Mouse (Mus musculus) testis, adult 2 months (tissue): ENCODE measurements around the gene Gse1.

Experiments used
- CTCF ChIP-seq: fragments of 200-500 bp; IDR thresholded peaks from 2 replicates; pipeline ENCODE4 v1.5.1; 2012; ENCODE audit warnings: low read depth, mild to moderate bottlenecking, inconsistent platforms, low read length, moderate library complexity; ENCODE audit not compliant: control insufficient read depth, insufficient read depth, insufficient replicate concordance
- POLR2A ChIP-seq: fragments of 200-500 bp; IDR thresholded peaks from 2 replicates; pipeline ENCODE4 v1.6.1; 2012; ENCODE audit warnings: low read depth, mild to moderate bottlenecking, inconsistent platforms, low read length, moderate library complexity; ENCODE audit not compliant: control insufficient read depth

- TF ChIP-seq CTCF, result no peak
- no peak for TF ChIP-seq POLR2A
Observed at GRCm38 (mm10) chr8:120264944-120265453, 36.7 kb downstream of the Gse1 start.
